Mouse (Mus musculus) lung, adult 2 months (tissue): ENCODE measurements at regions not wholly inside any gene's neighbourhood (a gene's known extent, or its start where the extent isn't known, plus 50 kb on each side); places are given as distances from the start of the nearest gene placed in this dataset.

Experiments
- CTCF ChIP-seq: fragments of 200-500 bp; IDR thresholded peaks from 2 replicates; pipeline ENCODE4 v1.5.1; 2011; ENCODE audit warnings: mild to moderate bottlenecking, low read length, control low read depth; ENCODE audit not compliant: insufficient read depth
- POLR2A ChIP-seq: fragments of 200-500 bp; IDR thresholded peaks from 2 replicates; pipeline ENCODE4 v1.6.1; 2011; ENCODE audit warnings: low read depth, mild to moderate bottlenecking, control low read depth, low read length, borderline replicate concordance; ENCODE audit errors: extremely low read depth

DNA sequence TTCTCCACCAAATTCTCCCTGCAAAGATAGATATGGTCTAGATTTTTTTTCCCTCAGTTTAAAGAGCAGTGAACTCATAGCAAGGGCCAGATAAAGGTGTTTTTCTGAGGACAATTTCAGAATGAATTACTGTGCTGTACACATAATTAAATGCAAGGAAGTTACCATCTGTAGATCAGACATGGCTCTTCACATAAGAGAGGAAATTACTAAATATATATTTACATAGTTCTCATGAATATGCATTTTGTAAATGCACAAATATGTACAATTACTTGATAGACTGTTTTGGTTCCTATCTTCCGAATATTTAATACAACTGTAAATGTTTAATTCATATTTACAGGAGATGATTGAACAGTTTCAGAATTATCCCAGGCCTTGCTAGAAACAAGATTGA, 769.9 kb upstream of the A1bg start:
- TF ChIP-seq CTCF (no peak), POLR2A (no peak)
